Mouse (Mus musculus) neural tube, embryonic 11.5 days (tissue): ENCODE data around the gene Hpd. TPM values are rescaled to one million over a fixed set of nuclear protein-coding genes. Genes with fewer than 3 reads are reported as not detected.
A peak's percentile ranks its signal among the peaks of the same experiment; 100 is the strongest.

Experiments used
- ATAC-seq: fragments of 200-750 bp; cut with Nextera tagmentation; 2 replicates; pipeline ENCODE4 v1.8.0; 2017; ENCODE audit warnings: moderate number of reproducible peaks, mild to moderate bottlenecking, moderate TSS enrichment, moderate library complexity; ENCODE audit not compliant: insufficient read depth, low FRiP score, low TSS enrichment
- DNase-seq: peaks from one replicate; pipeline ENCODE4 v3.0.0-alpha.2; 2015; ENCODE audit warnings: low spot score
- H3K27ac ChIP-seq: fragments of 300-500 bp; sonication (generic); 2 replicates; pipeline ENCODE4 v1.5.1; 2014; ENCODE audit warnings: low read depth, mild to moderate bottlenecking, low read length
- H3K27me3 ChIP-seq: fragments of 300-500 bp; sonication (generic); 2 replicates; pipeline ENCODE4 v1.6.1; 2014; ENCODE audit warnings: mild to moderate bottlenecking, low read length, mixed read lengths; ENCODE audit not compliant: control insufficient read depth, insufficient read depth
- H3K36me3 ChIP-seq: fragments of 300-500 bp; sonication (generic); 2 replicates; pipeline ENCODE4 v1.6.1; 2014; ENCODE audit warnings: mild to moderate bottlenecking, low read length, moderate library complexity, mixed read lengths; ENCODE audit not compliant: control insufficient read depth, insufficient read depth
- H3K4me1 ChIP-seq: fragments of 300-500 bp; sonication (generic); 2 replicates; pipeline ENCODE4 v1.6.1; 2014; ENCODE audit warnings: low read length, mixed read lengths; ENCODE audit not compliant: control insufficient read depth, insufficient read depth
- H3K4me2 ChIP-seq: fragments of 300-500 bp; sonication (generic); 2 replicates; pipeline ENCODE4 v1.6.1; 2014; ENCODE audit warnings: low read depth, mild to moderate bottlenecking, moderate library complexity
- H3K4me3 ChIP-seq: fragments of 300-500 bp; sonication (generic); 2 replicates; pipeline ENCODE4 v1.5.1; 2014; ENCODE audit warnings: low read depth, low read length
- H3K9ac ChIP-seq: fragments of 300-500 bp; sonication (generic); 2 replicates; pipeline ENCODE4 v1.6.1; 2014; ENCODE audit warnings: mild to moderate bottlenecking, low read length
- H3K9me3 ChIP-seq: fragments of 300-500 bp; sonication (generic); 2 replicates; pipeline ENCODE4 v1.6.1; 2016; ENCODE audit warnings: low read length; ENCODE audit not compliant: control insufficient read depth
- WGBS: fragments of 180-500 bp; shearing (Covaris S2); extraction: QIAGEN DNeasy Blood & Tissue Kit; methylation state at CpG from one replicate; pipeline ENCODE4 v1.1.7; 2014; 5-methylcytosine and 5-hydroxymethylcytosine counted together
- polyA plus RNA-seq: library from polyadenylated mRNA; unstranded; fragments of >200 nt; fragmentation: Nextera tagmentation; extraction: Ambion mirVana; gene quantifications from 2 replicates; pipeline ENCODE4 v1.2.1, GENCODE M21; 2014

Gene Hpd
- polyA plus RNA-seq, 1 experiment from 2014 or later = not detected

DNA sequence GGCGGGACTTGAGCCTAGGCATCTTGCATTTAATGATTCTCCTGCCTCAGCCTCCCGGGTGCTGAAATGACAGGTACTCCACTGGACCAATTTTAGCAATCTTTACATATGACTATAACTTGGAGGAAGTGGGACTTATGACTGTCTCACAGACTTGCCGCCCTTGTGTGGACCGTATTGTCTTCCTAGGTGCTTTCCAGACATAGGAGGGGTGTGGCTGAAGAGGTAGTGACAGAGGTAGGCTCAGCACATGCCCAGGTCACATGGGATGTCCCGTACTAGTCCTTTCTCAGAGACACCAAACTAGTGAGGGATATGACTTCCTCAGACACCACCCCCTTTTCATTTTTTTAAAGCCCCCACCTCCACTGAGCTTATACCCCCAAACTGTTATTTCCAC is 3.7 kb downstream of the Hpd start:
- 85% methylated on average over 5 of the region's 5 CpGs for WGBS
- H3K36me3 ChIP-seq = no peaks in the 10 kb centered on the region

DNA sequence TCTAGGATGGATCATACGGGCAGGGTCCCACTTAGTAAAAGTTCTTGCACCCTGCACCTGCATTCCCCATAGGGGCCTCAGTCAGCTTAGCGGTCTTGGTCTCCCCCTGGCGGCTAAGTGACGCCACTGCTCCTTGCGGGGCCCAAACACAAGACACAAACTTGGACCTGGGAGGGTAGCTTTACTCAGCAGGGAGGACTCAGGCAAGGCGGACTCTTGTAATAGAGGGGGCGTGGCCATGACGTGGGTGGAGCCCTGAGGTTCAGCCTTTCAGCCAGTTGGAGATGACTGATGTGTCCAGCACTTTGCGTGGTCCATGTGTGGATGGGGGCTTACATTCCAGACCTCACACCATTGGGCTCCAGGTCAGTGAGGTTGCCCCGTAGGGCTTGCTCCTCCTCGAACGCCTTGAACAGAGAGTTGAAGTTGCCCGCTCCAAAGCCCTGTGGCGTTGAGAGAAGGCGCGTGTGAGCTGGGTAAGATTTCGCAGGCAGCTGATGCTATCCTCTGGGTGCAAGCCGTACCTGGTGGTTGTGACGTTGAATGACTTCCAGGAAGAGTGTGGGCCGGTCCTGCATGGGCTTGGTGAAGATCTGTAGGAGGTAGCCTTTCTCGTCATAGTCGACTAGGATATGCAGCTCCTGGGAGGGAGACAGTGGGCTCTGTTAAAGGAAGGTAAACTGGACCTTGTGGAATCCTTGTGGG is 10.7 kb downstream of the Hpd start:
- H3K27ac ChIP-seq = no peak overlapping the region
- peak overlapping the region; percentile 27 for H3K4me2 ChIP-seq
- peaks cover 2% of the 10 kb centered on the region; the same call in 1 of the 2 replicates for H3K36me3 ChIP-seq
- 0 out of 2 replicates have a peak overlapping the region, but pooled peaks have one; percentile 14 for H3K9ac ChIP-seq
- H3K4me1 ChIP-seq = 0 out of 2 replicates have a peak, but pooled peaks cover 2% of the 10 kb centered on the region
- WGBS = 14% methylated on average over 22 of the region's 22 CpGs
- DNase-seq = peak; percentile 88
- no peaks in the 10 kb centered on the region for H3K9me3 ChIP-seq
- H3K27me3 ChIP-seq = no peaks in the 10 kb centered on the region
- peak; percentile 55 for ATAC-seq
- H3K4me3 ChIP-seq = peak overlapping the region; percentile 22

More for the DNA sequence above, 3.7 kb downstream of the Hpd start:
- H3K27ac ChIP-seq = no peak overlapping the region
- H3K4me2 ChIP-seq = no peak overlapping the region
- no peaks in the 10 kb centered on the region for H3K4me1 ChIP-seq
- H3K27me3 ChIP-seq = no peaks in the 10 kb centered on the region
- no peak for DNase-seq
- no peak overlapping the region for H3K4me3 ChIP-seq
- no peaks in the 10 kb centered on the region for H3K9me3 ChIP-seq
- H3K9ac ChIP-seq = no peak overlapping the region
- ATAC-seq = no peak

DNA sequence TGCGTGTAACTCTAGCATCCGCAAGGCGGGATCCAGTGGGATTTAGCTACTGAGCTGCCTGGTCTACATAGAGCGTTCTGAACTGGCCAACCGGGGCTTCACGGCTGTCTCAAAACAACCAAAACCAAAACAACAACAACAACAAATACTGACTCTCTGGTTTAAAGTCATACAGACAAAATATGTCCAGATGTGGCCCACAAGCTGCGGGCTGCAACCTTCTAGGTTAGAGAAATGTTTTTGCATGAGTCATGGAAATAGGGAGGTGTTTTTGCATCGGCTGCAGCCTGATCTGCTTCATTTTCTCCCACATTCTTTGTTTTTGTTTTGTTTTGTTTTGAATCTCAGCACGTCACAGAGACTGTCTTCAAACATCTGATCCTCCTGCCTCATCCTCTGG is 12.2 kb downstream of the Hpd start:
- Histone ChIP-seq H3K4me2 (no peak overlapping the region), H3K27ac (no peak overlapping the region)
- 83% methylated on average over 9 of the region's 9 CpGs for WGBS

DNA sequence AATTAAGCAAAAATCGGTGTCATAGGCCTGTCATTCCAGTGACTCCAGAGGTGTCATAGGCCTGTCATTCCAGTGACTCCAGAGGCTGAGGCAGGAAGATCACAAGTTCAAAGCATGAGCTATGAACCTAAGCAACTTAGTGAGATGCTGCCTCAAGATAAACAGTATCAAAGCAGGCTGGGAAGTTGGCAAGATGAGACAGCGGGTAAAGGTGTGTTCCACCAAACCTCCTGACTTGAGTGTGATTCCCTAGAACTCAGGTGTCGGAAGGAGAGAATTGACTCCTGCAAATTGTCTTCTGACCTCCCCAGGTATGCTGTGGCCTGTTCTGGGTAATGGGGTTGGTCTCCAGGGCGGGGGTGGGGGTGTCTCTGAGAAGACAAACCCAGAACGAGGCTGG is 13.2 kb downstream of the Hpd start, which contains the start of gene Psmd9:
TSS of gene Psmd9 (plus strand) at position 130 of the 400 bp plus-strand sequence.
- no peak within 1 kb of the TSS for H3K4me3 ChIP-seq
- DNase-seq = no peak
- H3K9ac ChIP-seq = no peak within 1 kb of the TSS
- H3K27ac ChIP-seq = no peak within 1 kb of the TSS
- no peak within 1 kb of the TSS for H3K4me2 ChIP-seq
- H3K36me3 ChIP-seq = peaks cover 9% of the 10 kb centered on the region
- no peaks in the 10 kb centered on the region for H3K9me3 ChIP-seq
- H3K4me1 ChIP-seq = 0 out of 2 replicates have a peak, but pooled peaks cover 2% of the 10 kb centered on the region
- H3K27me3 ChIP-seq = no peaks in the 10 kb centered on the region
- 82% methylated on average over 5 of the region's 5 CpGs for WGBS
- no peak for ATAC-seq

More for the DNA sequence above, 12.2 kb downstream of the Hpd start:
- Histone ChIP-seq H3K4me3 (no peak overlapping the region), H3K36me3 (peaks cover 7% of the 10 kb centered on the region), H3K27me3 (no peaks in the 10 kb centered on the region), H3K4me1 (0 out of 2 replicates have a peak, but pooled peaks cover 2% of the 10 kb centered on the region), H3K9me3 (no peaks in the 10 kb centered on the region), H3K9ac (no peak overlapping the region)
- no peak for ATAC-seq
- DNase-seq = no peak

DNA sequence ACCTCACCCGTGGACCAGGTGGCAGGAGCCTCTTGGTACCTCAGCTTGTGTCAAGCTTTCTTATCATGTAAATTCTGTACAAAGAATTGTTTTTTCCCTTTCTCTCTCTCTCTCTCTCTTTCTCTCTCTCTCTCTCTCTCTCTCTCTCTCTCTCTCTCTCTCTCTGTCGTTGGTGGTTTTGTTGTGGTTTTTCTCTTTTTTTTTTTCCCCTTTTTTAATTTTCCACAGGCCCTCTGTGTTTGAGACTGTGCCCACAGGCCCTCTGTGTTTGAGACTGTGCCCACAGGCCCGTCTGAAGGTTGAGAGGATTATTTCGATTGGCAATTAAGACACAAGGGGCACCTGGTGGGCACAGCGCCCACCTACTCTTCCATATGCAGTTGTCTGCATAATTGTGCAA is 14.9 kb downstream of the Hpd start:
- WGBS = 81% methylated on average over 5 of the region's 5 CpGs
- Histone ChIP-seq H3K4me1 (0 out of 2 replicates have a peak, but pooled peaks cover 2% of the 10 kb centered on the region), H3K9me3 (no peaks in the 10 kb centered on the region), H3K36me3 (peaks cover 22% of the 10 kb centered on the region), H3K4me2 (no peak overlapping the region), H3K9ac (no peak overlapping the region), H3K27me3 (no peaks in the 10 kb centered on the region), H3K4me3 (no peak overlapping the region), H3K27ac (no peak overlapping the region)
- no peak for ATAC-seq
- DNase-seq = no peak

DNA sequence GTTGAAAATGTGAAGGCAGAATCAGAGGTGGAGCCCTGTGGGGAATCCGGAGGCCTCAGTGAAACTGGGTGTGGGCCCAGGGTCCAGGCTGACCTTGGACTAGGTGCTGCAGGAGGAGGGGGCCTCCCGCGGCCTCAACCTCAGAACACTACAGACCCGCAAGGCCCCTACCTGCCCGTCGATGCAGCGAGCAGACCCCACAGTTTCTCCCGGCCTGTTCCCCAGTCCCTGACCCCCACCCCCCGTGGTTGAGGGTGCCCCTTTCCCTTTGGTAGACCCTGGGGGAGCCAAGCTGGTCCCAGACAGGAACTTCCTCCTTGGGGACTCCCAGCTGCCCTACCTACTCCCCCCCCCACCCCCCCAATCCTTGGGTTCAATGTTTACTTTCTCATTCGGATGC is 16.1 kb downstream of the Hpd start:
- Histone ChIP-seq H3K27ac (no peak overlapping the region), H3K36me3 (peaks cover 25% of the 10 kb centered on the region), H3K4me1 (0 out of 2 replicates have a peak, but pooled peaks cover 1% of the 10 kb centered on the region), H3K9ac (no peak overlapping the region), H3K4me2 (no peak overlapping the region), H3K27me3 (no peaks in the 10 kb centered on the region), H3K4me3 (no peak overlapping the region), H3K9me3 (no peaks in the 10 kb centered on the region)
- DNase-seq = no peak
- WGBS = 91% methylated on average over 10 of the region's 10 CpGs
- ATAC-seq = no peak

DNA sequence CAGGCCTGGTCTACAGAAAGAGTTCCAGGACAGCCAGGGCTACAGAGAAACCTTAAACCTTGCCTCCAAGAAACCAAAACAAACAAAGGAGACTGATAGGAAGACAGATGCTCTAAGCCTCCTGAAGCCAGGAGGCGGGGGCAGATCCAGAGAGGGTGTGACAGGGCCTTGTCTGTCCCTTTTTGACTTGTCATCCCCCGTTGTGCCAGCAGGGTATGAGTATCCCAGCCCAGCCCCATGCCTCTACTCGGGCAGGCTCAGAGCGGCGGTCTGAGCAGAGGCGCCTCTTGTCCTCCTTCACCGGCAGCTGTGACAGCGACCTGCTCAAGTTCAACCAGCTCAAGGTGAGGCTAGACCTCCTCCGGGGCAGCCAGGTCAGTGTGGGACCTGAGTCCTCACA is 19.6 kb downstream of the Hpd start:
- Histone ChIP-seq H3K27me3 (no peaks in the 10 kb centered on the region), H3K9ac (no peak overlapping the region), H3K27ac (no peak overlapping the region), H3K4me2 (no peak overlapping the region), H3K4me1 (no peaks in the 10 kb centered on the region), H3K9me3 (no peaks in the 10 kb centered on the region), H3K36me3 (peaks cover 43% of the 10 kb centered on the region), H3K4me3 (no peak overlapping the region)
- DNase-seq (no peak), ATAC-seq (no peak)
- WGBS = 83% methylated on average over 9 of the region's 9 CpGs

DNA sequence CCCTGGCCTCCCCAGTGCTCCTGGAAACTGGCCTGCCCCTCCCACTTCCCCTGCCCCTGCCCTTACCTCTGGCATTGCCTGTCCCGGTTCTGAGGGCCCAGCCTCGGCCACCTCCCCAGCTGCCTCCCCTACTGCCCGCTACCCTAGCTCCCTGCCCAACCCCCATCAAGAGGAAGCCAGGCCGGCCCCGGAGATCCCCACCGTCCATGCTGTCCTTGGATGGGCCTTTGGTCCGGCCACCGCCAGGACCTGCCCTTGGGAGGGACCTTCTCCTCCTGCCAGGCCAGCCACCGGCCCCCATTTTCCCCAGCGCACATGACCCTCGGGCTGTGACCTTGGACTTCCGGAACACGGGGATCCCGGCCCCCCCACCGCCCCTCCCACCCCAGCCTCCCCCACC is 22.2 kb downstream of the Hpd start:
- WGBS = 89% methylated on average over 14 of the region's 15 CpGs
- Histone ChIP-seq H3K36me3 (peaks cover 48% of the 10 kb centered on the region), H3K9me3 (no peaks in the 10 kb centered on the region), H3K9ac (no peak overlapping the region), H3K4me3 (no peak overlapping the region), H3K4me2 (no peak overlapping the region), H3K27me3 (no peaks in the 10 kb centered on the region), H3K27ac (no peak overlapping the region), H3K4me1 (no peaks in the 10 kb centered on the region)
- ATAC-seq (no peak), DNase-seq (no peak)

DNA sequence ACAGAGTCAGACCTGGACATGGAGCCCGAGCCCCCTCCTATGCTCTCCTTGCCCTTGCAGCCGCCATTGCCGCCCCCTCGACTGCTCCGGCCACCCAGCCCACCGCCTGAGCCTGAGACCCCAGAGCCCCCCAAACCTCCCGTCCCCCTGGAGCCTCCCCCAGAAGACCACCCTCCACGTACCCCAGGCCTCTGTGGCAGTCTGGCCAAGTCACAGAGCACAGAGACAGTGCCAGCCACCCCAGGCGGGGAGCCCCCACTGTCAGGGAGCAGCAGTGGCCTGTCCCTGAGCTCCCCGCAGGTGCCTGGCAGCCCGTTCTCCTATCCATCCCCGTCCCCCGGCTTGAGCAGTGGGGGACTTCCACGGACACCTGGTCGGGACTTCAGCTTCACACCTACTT is 22.7 kb downstream of the Hpd start:
- Histone ChIP-seq H3K36me3 (peaks cover 48% of the 10 kb centered on the region), H3K27ac (no peak overlapping the region), H3K27me3 (no peaks in the 10 kb centered on the region), H3K4me3 (no peak overlapping the region), H3K9ac (no peak overlapping the region), H3K4me1 (no peaks in the 10 kb centered on the region), H3K4me2 (no peak overlapping the region), H3K9me3 (no peaks in the 10 kb centered on the region)
- WGBS = 95% methylated on average over 15 of the region's 15 CpGs
- DNase-seq = no peak
- no peak for ATAC-seq
